ENCODE assay signal across 8 mouse cellular contexts in genomic region chr8:70540013-70540506, GRCm38 (mm10). TPM values are rescaled to one million over a fixed set of nuclear protein-coding genes. Genes with fewer than 3 reads are reported as not detected.
DNase-seq lines count a peak whose midpoint lies in the region; ATAC-seq and TF ChIP-seq lines count a peak whose summit lies in the region.

No protein-coding gene starts in this region.

- TF ChIP-seq CTCF in layer of hippocampus, adult 2 months (conservative IDR thresholded peaks at IDR 0.05) = no peak

- peaks cover 14% of the 10 kb centered on the region for H3K4me1 ChIP-seq in embryonic facial prominence, embryonic 14.5 days (ENCODE audit: control insufficient read depth, insufficient read depth, low read length)
- peaks cover 26% of the 10 kb centered on the region for H3K4me1 ChIP-seq in midbrain, embryonic 16.5 days (ENCODE audit: control insufficient read depth, insufficient read depth, low read length)

- peak overlapping the region; percentile 96 for H3K27ac ChIP-seq in layer of hippocampus, adult 2 months
- H3K27ac ChIP-seq in embryonic facial prominence, embryonic 14.5 days (replicated peaks; ENCODE audit: low read depth, low read length) = peak overlapping the region; percentile 94; the same call in 1 of the 2 replicates
- H3K27ac ChIP-seq in midbrain, embryonic 16.5 days (ENCODE audit: low read length) = peak overlapping the region; percentile 94

- peak overlapping the region; percentile 87 for H3K4me2 ChIP-seq in embryonic facial prominence, embryonic 14.5 days (ENCODE audit: low read depth, low read length)
- H3K4me2 ChIP-seq in midbrain, embryonic 16.5 days (ENCODE audit: low read length) = peak overlapping the region; percentile 93

- peaks cover 20% of the 10 kb centered on the region for H3K36me3 ChIP-seq in embryonic facial prominence, embryonic 14.5 days (ENCODE audit: control insufficient read depth, insufficient read depth, low read length)
- H3K36me3 ChIP-seq in midbrain, embryonic 16.5 days (ENCODE audit: control insufficient read depth, insufficient read depth, low read length) = no peaks in the 10 kb centered on the region; the same call in 1 of the 2 replicates

- no peak for DNase-seq in layer of hippocampus, adult 2 months (ENCODE audit: low spot score in 2 of 2)
- no peak for DNase-seq in layer of hippocampus, adult 8-10 months (ENCODE audit: low spot score in 2 of 2)
- DNase-seq in embryonic facial prominence, embryonic 14.5 days (ENCODE audit: low spot score) = no peak
- peak; percentile 41 for DNase-seq in induced T-regulatory cell, adult 2 months (ENCODE audit: low read depth)
- DNase-seq in right cerebral cortex, adult 2 months (ENCODE audit: low spot score in 2 of 2) = no peak
- no peak for DNase-seq in right cerebral cortex, adult 18-20 months
- no peak for DNase-seq in frontal cortex, postnatal 36 days (ENCODE audit: low spot score in 2 of 2)

- H3K9ac ChIP-seq in embryonic facial prominence, embryonic 14.5 days (ENCODE audit: low read depth, low read length) = peak overlapping the region; percentile 84
- H3K9ac ChIP-seq in midbrain, embryonic 16.5 days (ENCODE audit: low read depth, low read length) = peak overlapping the region; percentile 89

- no peaks in the 10 kb centered on the region for H3K9me3 ChIP-seq in embryonic facial prominence, embryonic 14.5 days (ENCODE audit: control insufficient read depth, low read length)
- H3K9me3 ChIP-seq in midbrain, embryonic 16.5 days (replicated peaks; ENCODE audit: control insufficient read depth, low read length, poor library complexity, severe bottlenecking) = no peaks in the 10 kb centered on the region

- H3K27me3 ChIP-seq in embryonic facial prominence, embryonic 14.5 days (replicated peaks; ENCODE audit: control insufficient read depth, insufficient read depth, low read length) = no peaks in the 10 kb centered on the region
- H3K27me3 ChIP-seq in midbrain, embryonic 16.5 days (ENCODE audit: control insufficient read depth, insufficient read depth, low read depth, low read length) = no peaks in the 10 kb centered on the region

- no peak for ATAC-seq in embryonic facial prominence, embryonic 14.5 days (ENCODE audit: low read depth)
- no peak for ATAC-seq in midbrain, embryonic 16.5 days

- H3K4me3 ChIP-seq in layer of hippocampus, adult 2 months = peak overlapping the region; percentile 99
- peak overlapping the region; percentile 73 for H3K4me3 ChIP-seq in embryonic facial prominence, embryonic 14.5 days (ENCODE audit: low read depth, low read length)
- H3K4me3 ChIP-seq in midbrain, embryonic 16.5 days (ENCODE audit: low read depth, low read length) = peak overlapping the region; percentile 82

- 12% methylated on average over 4 of the region's 4 CpGs for whole genome bisulfite sequencing in embryonic facial prominence, embryonic 14.5 days
- 13% methylated on average over 4 of the region's 4 CpGs for WGBS in midbrain, embryonic 16.5 days

RNA-seq across cellular contexts. Expression of gene Ell, which starts 0.8 kb away (rescaled TPM):
- 10 to 100 TPM; 20.5 to 24.4 TPM for total RNA-seq in layer of hippocampus, adult 2 months (2021)
- 10 to 100 TPM; 19.6 to 22.0 (median 20.8) TPM for total RNA-seq in layer of hippocampus, adult 8-10 months (2022)
- polyA plus RNA-seq in embryonic facial prominence, embryonic 14.5 days (2014; fragmentation: Nextera tagmentation; extraction: Ambion mirVana) = 17.3 and 21.7 TPM in 2 replicates
- 16.7 and 19.2 TPM in 2 replicates for polyA plus RNA-seq in midbrain, embryonic 16.5 days (2015; fragmentation: Nextera tagmentation; extraction: Ambion mirVana)

RNA-seq across cellular contexts. Expression of gene Kxd1, which starts 12.3 kb away (rescaled TPM):
- 10 to 100 TPM; 37.2 to 40.7 TPM for total RNA-seq in layer of hippocampus, adult 2 months (2021)
- 10 to 100 TPM; 36.7 to 46.9 (median 39.6) TPM for total RNA-seq in layer of hippocampus, adult 8-10 months (2022)
- 51.0 and 59.8 TPM in 2 replicates for polyA plus RNA-seq in embryonic facial prominence, embryonic 14.5 days (2014; fragmentation: Nextera tagmentation; extraction: Ambion mirVana)
- polyA plus RNA-seq in midbrain, embryonic 16.5 days (2015; fragmentation: Nextera tagmentation; extraction: Ambion mirVana) = 43.1 and 43.3 TPM in 2 replicates

RNA-seq across cellular contexts. Expression of gene Fkbp8, which starts 12.5 kb away (rescaled TPM):
- total RNA-seq in layer of hippocampus, adult 2 months (2021) = 100 to 1,000 TPM; 447 to 453 TPM
- 100 to 1,000 TPM; 420 to 440 (median 425) TPM for total RNA-seq in layer of hippocampus, adult 8-10 months (2022)
- polyA plus RNA-seq in embryonic facial prominence, embryonic 14.5 days (2014; fragmentation: Nextera tagmentation; extraction: Ambion mirVana) = 202 and 234 TPM in 2 replicates
- polyA plus RNA-seq in midbrain, embryonic 16.5 days (2015; fragmentation: Nextera tagmentation; extraction: Ambion mirVana) = 406 and 425 TPM in 2 replicates

RNA-seq across cellular contexts. Expression of gene Uba52, which starts 29.5 kb away (rescaled TPM):
- total RNA-seq in layer of hippocampus, adult 2 months (2021) = 1,000 to 10,000 TPM in 1 of 2 experiments, 100 to 1,000 TPM in 1; 970 to 1,000 TPM
- total RNA-seq in layer of hippocampus, adult 8-10 months (2022) = 1,000 to 10,000 TPM in 2 of 4 experiments, 100 to 1,000 TPM in 2; 772 to 1,065 (median 933) TPM
- polyA plus RNA-seq in embryonic facial prominence, embryonic 14.5 days (2014; fragmentation: Nextera tagmentation; extraction: Ambion mirVana) = 991 and 1,091 TPM in 2 replicates
- polyA plus RNA-seq in midbrain, embryonic 16.5 days (2015; fragmentation: Nextera tagmentation; extraction: Ambion mirVana) = 584 and 621 TPM in 2 replicates

RNA-seq across cellular contexts. Expression of gene Rex1bd, which starts 33.5 kb away (rescaled TPM):
- 10 to 100 TPM; 93.9 to 98.1 TPM for total RNA-seq in layer of hippocampus, adult 2 months (2021)
- total RNA-seq in layer of hippocampus, adult 8-10 months (2022) = 100 to 1,000 TPM in 2 of 4 experiments, 10 to 100 TPM in 2; 86.4 to 104 (median 97.3) TPM
- 144 and 148 TPM in 2 replicates for polyA plus RNA-seq in embryonic facial prominence, embryonic 14.5 days (2014; fragmentation: Nextera tagmentation; extraction: Ambion mirVana)
- polyA plus RNA-seq in midbrain, embryonic 16.5 days (2015; fragmentation: Nextera tagmentation; extraction: Ambion mirVana) = 163 and 185 TPM in 2 replicates
